Mouse (Mus musculus): Measurements from ENCODE around the gene Tmprss12.
"Not testable (repeated sequence)": the region's sequence is repeated elsewhere in the genome, so short reads cannot be mapped to it uniquely, and the experiment has no call there.

The Tmprss12 gene

DNA sequence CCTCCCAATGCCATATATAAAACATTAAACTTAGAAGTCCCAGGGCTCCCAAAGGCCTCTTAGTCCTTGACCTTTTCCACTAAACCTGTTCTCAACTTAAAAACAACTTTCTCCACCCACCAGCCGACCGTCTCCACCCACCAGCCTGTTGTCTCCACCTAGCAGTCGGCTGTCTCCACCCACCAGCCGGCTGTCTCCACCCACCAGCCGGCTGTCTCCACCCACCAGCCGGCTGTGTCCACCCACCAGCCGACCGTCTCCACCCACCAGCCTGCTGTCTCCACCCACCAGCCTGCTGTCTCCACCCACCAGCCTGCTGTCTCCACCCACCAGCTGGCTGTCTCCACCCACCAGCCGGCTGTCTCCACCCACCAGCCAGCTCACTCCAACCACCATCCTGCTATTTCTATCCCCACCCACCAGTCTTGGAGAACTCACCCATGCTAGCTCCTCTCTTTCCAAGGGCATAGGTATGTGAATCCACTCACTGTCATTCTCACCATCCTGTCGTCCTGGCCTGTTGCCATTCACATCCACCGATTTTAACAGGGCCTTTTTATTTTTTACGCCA lies 43.5 kb downstream of the Tmprss12 start:
- in situ Hi-C loops (cut with MboI, MseI): no loop called here

DNA sequence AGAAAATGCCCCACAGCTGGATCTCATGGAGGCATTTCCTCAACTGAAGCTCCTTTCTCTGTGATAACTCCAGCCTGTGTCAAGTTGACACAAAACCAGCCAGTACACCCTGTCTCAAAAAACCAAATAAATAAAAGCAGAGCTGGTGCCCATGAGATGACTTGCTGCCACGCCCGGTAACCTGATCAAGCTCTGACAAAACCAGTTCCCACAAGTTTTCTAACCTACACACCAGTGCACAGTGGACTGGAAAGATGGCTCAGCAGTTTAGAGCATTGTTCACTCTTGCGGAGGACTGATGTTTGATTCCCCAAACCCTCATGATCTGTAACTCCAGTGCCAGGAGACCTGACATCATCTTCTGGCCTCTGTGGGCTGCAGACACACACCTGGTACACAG lies 44.6 kb downstream of the Tmprss12 start:
- in situ Hi-C loops (cut with MboI, MseI): no loop called here

DNA sequence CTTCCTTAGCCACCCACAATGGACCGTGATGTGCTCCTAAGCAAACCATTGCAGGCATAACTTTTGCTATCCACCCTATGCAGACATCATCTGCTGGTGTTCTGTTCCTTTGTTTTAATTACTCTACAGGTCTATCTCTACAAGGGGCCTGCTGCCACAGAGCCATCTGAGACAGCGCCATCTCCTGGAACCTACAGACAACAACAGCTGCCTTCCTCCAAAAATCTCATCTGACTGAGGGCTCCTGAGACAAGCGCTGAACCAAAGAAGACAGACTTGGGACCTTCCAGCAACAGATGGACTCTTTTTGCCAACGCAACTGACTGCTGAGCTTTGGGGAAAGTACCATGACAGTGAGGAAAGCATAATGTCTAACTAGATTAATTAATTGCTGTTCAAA lies 47.5 kb downstream of the Tmprss12 start:
- in situ Hi-C loops (cut with MboI, MseI): not testable (repeated sequence)

DNA sequence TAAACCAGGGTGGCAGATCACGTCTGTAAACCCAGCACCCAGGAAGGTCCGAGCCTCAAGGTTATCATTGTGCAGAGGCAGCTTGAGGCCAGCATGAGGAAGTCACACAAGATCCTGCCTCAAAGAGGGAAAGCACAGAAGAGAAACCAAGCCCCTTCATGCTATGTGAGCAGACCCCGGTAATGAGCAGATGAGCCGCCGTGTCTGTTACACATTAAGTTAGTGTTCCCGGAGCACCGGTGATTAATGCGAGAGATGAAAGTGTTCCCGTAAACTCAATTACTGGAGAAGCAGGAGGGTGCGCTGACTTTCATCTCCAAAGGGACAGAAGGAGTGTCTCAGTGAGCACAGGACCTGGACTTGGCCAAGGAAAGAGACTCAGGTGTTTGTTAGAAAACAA lies 48.7 kb downstream of the Tmprss12 start:
- in situ Hi-C loops (cut with MboI, MseI): not testable (repeated sequence)

DNA sequence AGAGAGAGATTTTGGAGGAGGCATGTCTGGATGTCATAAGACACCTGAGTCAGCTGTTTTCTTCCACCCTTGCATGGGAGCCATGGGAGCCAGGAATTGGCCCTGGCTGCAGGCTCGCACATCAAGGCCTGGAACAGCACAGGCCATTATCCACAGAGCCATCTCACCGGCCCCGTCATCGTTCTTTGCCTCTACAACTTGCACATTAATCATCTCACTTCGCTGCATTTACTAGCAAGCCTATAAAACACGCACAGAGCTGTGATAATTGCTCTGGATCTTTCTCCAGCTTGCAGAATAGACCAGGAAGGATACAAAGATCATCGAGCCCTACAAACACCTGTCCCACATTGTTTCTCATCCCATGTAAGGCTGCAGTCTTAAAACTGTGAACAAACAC lies 50.1 kb downstream of the Tmprss12 start:
- in situ Hi-C loops (cut with MboI, MseI): loop anchor here (5.0 kb wide), 1 partner anchor 47 kb away; no protein-coding TSS in a partner anchor

DNA sequence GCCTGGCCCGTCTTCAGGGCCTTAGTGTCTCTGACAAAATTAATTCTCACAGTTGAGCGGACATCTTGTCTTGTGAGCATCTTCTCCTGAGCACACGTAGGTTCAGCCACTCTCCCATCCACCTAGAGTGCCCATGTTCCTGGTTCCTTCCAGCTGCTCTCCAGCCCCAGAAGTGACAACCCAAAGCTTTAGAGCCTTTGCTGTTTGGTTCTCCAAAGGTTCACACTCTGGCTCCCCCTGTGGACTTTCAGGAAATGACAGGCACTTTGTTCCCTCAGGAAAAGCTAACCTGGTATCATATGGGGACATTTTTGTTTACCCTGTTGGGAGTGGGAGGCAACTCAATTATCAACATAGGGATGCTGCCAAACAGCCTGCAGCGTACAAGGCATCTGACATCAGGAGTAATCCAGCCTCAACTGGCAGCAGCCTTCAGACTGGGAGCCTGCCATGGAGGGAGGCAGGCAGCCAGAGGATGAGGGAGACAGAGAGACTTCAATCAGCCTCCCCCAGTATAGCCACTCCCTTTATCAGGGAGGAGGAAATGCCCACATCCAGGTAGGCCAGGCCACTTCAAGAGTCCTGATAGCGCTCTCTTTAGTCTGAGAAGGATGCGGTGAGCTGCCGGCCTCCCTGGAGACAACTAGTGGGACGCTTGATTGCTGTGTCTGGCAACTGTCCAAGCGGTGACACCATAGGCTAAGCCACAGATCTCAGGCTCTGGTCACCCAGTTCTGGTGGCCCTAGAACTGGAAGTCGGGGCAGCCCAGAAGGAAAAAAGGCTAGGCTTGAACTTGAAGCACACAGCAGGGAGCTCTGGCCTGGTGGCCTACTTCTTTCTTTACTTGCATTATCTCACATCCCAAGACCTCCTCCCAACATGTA lies 51.7 kb downstream of the Tmprss12 start:
- in situ Hi-C loops (cut with MboI, MseI): loop anchor here (5.0 kb wide), 1 partner anchor 45 kb away; no protein-coding TSS in a partner anchor

DNA sequence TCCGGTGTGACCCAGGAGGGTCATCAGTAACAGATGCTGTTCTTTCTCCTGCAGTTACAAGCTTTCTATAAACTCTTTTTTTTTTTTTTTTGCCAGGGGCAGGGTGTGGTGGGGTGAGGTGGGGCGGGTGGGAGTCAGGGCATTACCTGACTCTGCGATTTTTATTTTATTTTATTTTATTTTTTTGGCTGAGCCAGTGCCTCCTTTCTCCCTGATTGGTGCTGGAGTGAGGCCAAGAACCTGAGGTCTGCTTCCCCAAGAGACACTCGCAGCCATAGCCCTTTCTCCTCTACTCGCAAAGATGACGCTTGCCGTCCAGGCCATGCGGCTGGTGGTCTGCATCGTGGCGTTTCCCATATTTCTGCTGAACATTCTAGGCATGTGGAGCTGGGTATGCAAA lies 54.0 kb downstream of the Tmprss12 start, which contains the start of gene Mettl7a3:
Gene Mettl7a3 (plus strand): TSS at position 301 of the 400 bp plus-strand sequence.
- in situ Hi-C loops (cut with MboI, MseI): loop anchor here (5.0 kb wide), 1 partner anchor 43 kb away; no protein-coding TSS in a partner anchor

DNA sequence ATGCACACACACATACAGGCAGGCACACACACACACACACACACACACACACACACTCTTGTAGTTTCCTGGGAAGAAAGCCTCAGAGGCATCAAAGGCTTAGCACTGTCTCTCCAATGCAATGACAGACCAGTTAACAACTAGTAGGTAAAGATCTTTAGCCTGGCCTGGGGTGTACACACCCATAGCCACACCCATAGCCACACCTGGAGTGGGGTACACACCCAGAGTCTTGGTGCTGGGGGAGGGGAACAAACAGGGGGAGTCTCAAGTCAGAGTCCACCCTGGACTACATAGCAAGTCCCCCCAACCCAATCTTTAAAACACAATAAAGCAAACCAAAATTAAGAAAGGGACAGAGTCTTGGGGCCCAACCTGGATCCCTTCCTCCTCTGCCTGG lies 56.7 kb downstream of the Tmprss12 start:
- in situ Hi-C loops (cut with MboI, MseI): not testable (repeated sequence)

DNA sequence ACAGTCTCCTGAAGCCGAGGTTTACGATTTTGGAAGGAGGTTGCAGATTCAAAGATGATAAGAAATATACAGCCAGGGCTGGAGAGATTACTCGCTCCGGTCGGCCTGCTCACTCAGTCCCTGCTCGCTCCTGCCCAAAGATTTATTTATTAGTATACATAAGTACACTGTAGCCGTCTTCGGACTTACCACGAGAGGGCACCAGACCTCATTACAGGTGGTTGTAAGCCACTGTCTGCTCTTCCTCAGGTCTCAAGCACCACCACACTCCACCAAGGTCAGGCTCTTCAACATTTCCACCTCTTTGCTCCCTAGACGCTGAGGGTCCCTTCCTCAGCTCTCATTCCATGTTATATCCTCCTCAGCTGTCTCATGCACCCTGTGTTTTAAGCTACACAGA lies 57.2 kb downstream of the Tmprss12 start:
- in situ Hi-C loops (cut with MboI, MseI): not testable (repeated sequence)

DNA sequence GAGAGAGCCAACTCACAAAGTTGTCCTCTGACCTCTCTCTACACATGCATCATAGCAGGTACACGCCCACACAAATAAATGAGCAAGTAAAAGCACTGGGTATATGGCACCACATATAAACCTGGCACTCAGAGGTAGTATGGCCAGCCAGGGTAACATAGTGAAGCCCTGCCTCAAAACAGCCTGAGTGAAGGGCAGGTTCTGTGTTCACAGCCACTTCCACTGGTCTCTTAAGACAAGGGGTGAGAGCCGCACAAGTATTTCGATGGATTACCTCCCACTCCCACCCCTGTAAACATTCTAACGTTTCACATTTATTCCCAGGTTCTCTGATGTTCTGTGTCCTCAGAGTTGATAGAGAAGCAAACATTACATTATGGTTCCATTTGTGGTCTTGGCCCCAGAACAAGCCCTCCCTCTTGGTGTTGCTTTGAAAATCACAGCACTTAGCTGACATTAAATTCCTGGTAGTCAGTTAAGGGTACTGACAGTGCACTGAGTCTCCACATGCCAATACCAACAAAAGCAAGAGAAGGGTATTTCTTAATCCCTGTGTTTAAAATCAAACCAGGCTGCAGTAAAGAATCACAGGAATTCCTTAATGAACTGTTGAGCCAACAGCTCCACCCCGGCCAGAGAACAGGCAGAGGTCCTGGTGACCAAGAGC lies 60.8 kb downstream of the Tmprss12 start:
- in situ Hi-C loops (cut with MboI, MseI): loop anchor here (10.0 kb wide), 1 partner anchor 113 kb away; no protein-coding TSS in a partner anchor
